In the genomic region with DNA sequence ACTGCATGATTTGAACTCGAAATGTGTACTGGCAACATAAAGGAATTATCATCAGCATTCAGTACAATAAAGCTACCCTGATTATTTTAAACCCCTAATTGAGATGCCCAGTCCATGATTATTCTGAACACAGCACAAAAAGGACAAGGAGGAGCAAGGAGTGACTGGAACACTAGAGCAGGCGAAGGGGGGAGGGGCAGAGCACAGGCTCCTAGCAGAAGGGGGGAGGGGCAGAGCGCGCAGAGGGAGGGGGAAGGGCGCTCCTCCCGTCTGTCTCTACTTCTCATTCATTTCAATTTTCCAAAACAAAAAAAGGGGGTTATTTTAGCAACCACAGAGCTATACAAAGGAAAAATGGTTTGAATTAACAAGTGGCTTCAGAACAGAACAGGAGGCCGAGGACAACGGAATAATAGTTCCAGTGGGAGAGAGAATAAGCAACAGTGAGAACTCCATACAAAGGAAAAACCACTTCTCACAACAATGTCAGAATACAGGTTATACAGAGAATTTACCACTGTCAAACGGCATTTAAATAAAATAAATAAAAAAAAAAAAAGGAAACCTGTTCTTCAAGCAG, we compare ENCODE assay signal across 11 mouse cellular contexts.
DNase-seq lines count a peak whose midpoint lies in the region; ATAC-seq lines count a peak whose summit lies in the region.
"Had no signal": no experiment of that assay in that cellular context is flagged by ENCODE, and none has a peak within 500 bp of the region (broad histone marks: within the 10 kb centered on the region; RNA-seq: fewer than 3 reads in every experiment).

No protein-coding gene starts in this region.

- peaks cover 4% of the 10 kb centered on the region for H3K4me1 ChIP-seq in embryonic facial prominence, embryonic 13.5 days
- peaks cover 4% of the 10 kb centered on the region; the same call in 1 of the 2 replicates for H3K4me1 ChIP-seq in limb, embryonic 10.5 days

- H3K4me2 ChIP-seq in embryonic facial prominence, embryonic 13.5 days, result peak overlapping the region; percentile 39
- H3K4me2 ChIP-seq: lung, embryonic 14.5 days had no signal

- WGBS in embryonic facial prominence, embryonic 13.5 days, result 14% methylated on average over 9 of the region's 9 CpGs
- 32% methylated on average over 9 of the region's 9 CpGs for WGBS in limb, embryonic 10.5 days

- no peaks in the 10 kb centered on the region for H3K36me3 ChIP-seq in embryonic facial prominence, embryonic 13.5 days
- no peaks in the 10 kb centered on the region for H3K36me3 ChIP-seq in limb, embryonic 10.5 days

- ATAC-seq in embryonic facial prominence, embryonic 13.5 days (ENCODE audit: insufficient number of reproducible peaks, insufficient read depth, low FRiP score, low TSS enrichment, low read depth), result no peak
- no peak for ATAC-seq in CD4-positive, CD25-positive, alpha-beta regulatory T cell, adult 4 months

- peak; percentile 29 for DNase-seq in lung, postnatal 36 days
- no peak for DNase-seq in lung, postnatal 25 days (ENCODE audit: low spot score)
- peak; percentile 44 for DNase-seq in limb, embryonic 10.5 days (ENCODE audit: low spot score)
- peak; percentile 61 for DNase-seq in retina, embryonic 14.5 days (ENCODE audit: low spot score)
- DNase-seq in layer of hippocampus, adult 8-10 months (ENCODE audit: low spot score in 2 of 2), result no peak
- DNase-seq in spleen, postnatal 14 days (ENCODE audit: low spot score in 2 of 2), result no peak
- DNase-seq: gastrocnemius, postnatal 25 days; lung, embryonic 14.5 days; thymus, postnatal 36 days had no signal

- H3K27ac ChIP-seq in embryonic facial prominence, embryonic 13.5 days, result no peak overlapping the region
- H3K27ac ChIP-seq in limb, embryonic 10.5 days, result no peak overlapping the region

- no peak overlapping the region for H3K4me3 ChIP-seq in embryonic facial prominence, embryonic 13.5 days
- 0 out of 2 replicates have a peak overlapping the region, but pooled peaks have one; percentile 10 for H3K4me3 ChIP-seq in limb, embryonic 10.5 days

- no peaks in the 10 kb centered on the region for H3K9me3 ChIP-seq in embryonic facial prominence, embryonic 13.5 days
- H3K9me3 ChIP-seq in limb, embryonic 10.5 days (replicated peaks), result no peaks in the 10 kb centered on the region

- H3K9ac ChIP-seq in embryonic facial prominence, embryonic 13.5 days, result no peak overlapping the region
- H3K9ac ChIP-seq: lung, embryonic 14.5 days had no signal

- H3K27me3 ChIP-seq in embryonic facial prominence, embryonic 13.5 days, result no peaks in the 10 kb centered on the region
- H3K27me3 ChIP-seq in limb, embryonic 10.5 days (ENCODE audit: low read depth, poor library complexity, severe bottlenecking), result no peaks in the 10 kb centered on the region

Comparison
In these comparisons a context has a peak if more than half of its experiments do, and no peak if none do; other contexts are left out.
1. DNase-seq: peak in lung, postnatal 36 days (single experiment), limb, embryonic 10.5 days (single experiment) and retina, embryonic 14.5 days (single experiment); none in lung, postnatal 25 days (single experiment), layer of hippocampus, adult 8-10 months (0 of 2) and spleen, postnatal 14 days (0 of 2).